Mouse (Mus musculus): ENCODE data around the gene Akr7a5. TPM values are rescaled to one million over a fixed set of nuclear protein-coding genes. Genes with fewer than 3 reads are reported as not detected.
A peak's percentile ranks its signal among the peaks of the same experiment; 100 is the strongest.

Gene Akr7a5
- total RNA-seq, 4 experiments from 2014 or later, result 25.5 to 34.0 (median 30.5) TPM

DNA sequence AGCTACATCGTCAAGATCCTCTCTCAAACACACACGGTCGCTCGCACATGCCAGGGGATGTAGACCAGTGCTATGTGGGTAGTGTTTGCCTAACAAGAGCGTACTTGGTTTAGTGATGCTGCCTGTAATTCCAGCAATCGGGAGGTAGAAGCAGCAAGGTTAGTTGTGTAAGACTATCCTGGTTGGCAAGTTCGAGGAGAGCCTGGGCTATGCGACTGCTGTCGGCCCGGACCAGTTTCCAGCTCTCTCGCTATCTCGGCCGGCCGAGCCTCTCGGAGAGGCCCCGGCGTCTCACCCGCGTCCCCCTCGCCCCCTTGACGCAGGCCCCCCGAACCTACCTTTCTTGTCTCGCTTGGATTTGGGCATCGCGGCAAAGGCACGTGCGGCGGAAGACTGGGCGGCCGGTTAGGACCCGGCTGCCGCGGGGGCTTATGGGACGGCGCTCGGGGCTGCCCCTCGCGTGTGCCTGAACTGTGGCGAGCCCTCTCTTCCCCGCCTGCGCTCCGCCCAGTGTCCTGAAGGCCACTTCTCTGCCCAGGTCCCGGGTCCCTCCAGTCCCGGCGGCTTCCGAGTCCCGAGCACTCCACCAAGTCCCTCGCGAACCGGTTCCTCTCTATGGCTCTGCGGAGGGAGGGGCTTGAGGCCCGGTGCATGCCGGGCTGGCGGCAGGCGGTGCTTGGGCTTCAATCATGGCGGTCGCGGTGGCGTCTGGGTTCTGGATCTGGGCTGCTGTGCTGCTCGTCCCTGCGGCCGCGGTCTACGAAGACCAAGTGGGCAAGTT, 41.6 kb downstream of the Akr7a5 start, which contains the start of the genes Mrto4, Emc1 and Ubr4:
TSS of gene Mrto4 (minus strand) at position 646 of the 781 bp plus-strand sequence.
TSS of gene Emc1 (plus strand) at position 657 of the 781 bp plus-strand sequence.
TSS of gene Ubr4 (plus strand) at position 679 of the 781 bp plus-strand sequence.
- peak; percentile 78 to 85 for DNase-seq (ENCODE audit: low spot score in 2 of 2)

DNA sequence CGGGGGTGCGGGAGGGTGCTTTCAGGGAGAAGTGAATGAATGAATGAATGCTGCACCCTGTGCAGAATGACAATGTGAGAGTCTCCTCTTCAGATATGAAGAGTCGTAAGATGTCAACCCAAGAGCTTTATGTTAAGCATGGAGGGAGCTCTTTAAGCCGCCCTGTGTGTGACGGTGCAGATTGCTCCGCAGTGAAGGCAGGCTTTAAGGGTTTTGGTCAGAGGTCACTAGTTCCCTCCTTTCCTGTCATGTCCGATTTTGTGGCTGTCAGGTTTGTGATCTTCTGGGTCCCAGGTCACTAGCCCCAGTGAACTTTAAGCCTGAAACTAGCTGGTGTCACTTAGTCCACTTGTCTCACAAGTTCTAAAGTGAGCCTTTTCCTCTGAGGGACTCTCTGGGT, 42.3 kb downstream of the Akr7a5 start:
- DNase-seq (ENCODE audit: low spot score in 2 of 2), result no peak

DNA sequence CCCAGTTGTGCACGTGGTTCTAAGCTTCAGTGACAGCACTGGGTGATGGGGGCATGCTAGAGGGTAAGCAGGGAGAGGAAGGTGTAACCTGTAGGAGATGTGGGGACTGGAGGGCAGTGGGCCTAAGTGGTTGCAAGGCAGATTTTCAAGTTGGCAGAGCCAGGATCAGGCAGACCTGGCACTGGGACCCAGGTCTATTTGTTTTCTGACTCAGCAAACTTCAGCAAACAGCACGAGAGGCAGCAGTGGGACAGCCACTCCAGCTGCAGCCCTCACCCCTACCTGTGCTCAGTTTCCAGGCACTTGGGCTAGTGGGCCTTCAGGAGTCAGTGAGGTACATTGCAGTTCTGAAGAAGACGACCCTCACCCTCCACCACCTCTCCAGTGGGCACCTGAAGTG, 46.7 kb downstream of the Akr7a5 start:
- DNase-seq (ENCODE audit: low spot score in 2 of 2), result no peak

DNA sequence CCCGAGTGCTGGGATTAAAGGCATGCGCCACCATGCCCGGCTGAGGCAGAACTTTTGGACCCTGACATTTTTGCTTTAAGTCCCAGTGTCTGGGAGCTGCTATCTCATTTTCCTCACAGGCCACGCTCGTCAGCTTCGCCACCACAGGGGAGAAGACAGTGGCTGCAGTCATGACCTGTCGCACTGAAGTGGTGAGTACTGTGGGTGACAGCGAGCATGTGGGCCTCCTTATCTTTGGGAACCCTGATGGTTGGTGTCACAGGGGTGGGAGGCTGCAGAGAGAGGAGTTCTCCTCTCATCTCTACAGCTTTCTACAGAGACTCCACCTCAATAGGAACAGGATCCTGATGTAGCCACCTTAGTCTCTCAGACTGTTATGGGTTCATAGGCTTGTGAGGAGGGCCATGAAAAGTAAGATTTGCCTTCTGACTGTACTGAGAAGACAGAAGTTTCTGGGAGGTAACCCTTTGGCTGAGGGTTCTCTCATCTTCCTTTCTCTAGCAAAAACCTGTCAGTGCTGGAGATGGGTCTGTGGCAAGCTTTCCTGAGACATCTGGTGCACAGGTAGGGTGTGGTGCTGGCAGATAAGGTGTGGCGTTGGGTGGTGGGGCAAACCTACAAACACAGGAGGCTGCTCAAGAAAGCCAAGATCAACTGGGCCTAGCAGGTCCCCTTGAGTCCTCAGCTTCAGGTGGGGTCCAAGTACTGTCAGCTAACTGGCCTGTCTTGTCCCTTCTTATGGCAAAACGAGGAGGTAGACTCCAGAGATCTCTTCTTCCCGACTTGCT, 50.4 kb downstream of the Akr7a5 start:
- DNase-seq (ENCODE audit: low spot score in 2 of 2), result no peak

DNA sequence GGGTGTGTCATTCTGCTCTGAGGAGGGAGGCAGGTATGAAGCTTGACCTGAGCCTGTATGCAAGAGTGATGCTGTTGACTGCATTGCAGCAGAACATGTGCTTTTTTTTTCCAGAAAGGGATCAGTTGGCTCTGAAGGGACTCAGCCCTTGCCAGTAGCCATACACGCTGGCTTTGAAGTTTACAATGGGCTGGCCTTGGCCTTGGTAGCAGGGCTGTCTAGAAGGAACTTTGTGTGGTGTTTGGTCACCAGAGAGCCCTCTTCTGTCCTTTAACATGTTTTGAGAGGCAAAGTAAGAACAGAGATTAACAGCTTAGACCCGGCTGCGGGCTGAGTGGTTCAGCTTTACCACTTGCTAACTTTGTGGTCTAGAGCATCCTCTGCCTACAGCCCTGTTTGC, 56.8 kb downstream of the Akr7a5 start:
- DNase-seq (ENCODE audit: low spot score in 2 of 2), result no peak

Small RNAs within 50 kb of the gene (microRNA-seq; reads per million reads assigned to microRNA genes)
- 0 reads per million in 2 experiments for gene Gm24245
- 0 to 0.32 reads per million in 2 experiments for gene Gm25732

Other genes starting within 250 kb of the Akr7a5 start
- gene Htr6, start 235.2 kb upstream of the Akr7a5 start, total RNA-seq (2022), result 1 to 10 TPM; 7.0 to 8.3 (median 8.0) TPM
- gene Nbl1, start 217.8 kb upstream of the Akr7a5 start, total RNA-seq (2022), result 10 to 100 TPM; 72.3 to 84.6 (median 79.2) TPM
- 100 to 1,000 TPM; 187 to 234 (median 208) TPM for gene Minos1, start 179.6 kb upstream of the Akr7a5 start, total RNA-seq (2022)
- 100 to 1,000 TPM; 355 to 394 (median 369) TPM for gene Capzb, start 117.8 kb upstream of the Akr7a5 start, total RNA-seq (2022)
- gene Pqlc2, start within 50 bp of the Akr7a5 start, total RNA-seq (2022), result 10 to 100 TPM; 13.0 to 17.7 (median 16.4) TPM
- 10 to 100 TPM; 48.6 to 50.9 (median 49.8) TPM for gene Mrto4, start 41.8 kb downstream of the Akr7a5 start, total RNA-seq (2022)
- gene Emc1, start 41.8 kb downstream of the Akr7a5 start, total RNA-seq (2022), result 10 to 100 TPM; 87.6 to 97.3 (median 92.2) TPM
- gene Ubr4, start 41.9 kb downstream of the Akr7a5 start, total RNA-seq (2022), result 100 to 1,000 TPM; 155 to 193 (median 170) TPM
- 10 to 100 TPM; 16.0 to 18.5 (median 17.7) TPM for gene Iffo2, start 219.8 kb downstream of the Akr7a5 start, total RNA-seq (2022)